Mouse (Mus musculus): Measurements from ENCODE around the gene Ttyh1. TPM values are rescaled to one million over a fixed set of nuclear protein-coding genes. Genes with fewer than 3 reads are reported as not detected.

The Ttyh1 gene
- polyA plus RNA-seq, 1 experiment from 2014 or later = 66.6 TPM

GRCm38 (mm10) chr7:4087238-4087895 lies 31.8 kb upstream of the Ttyh1 start:
- WGBS = 77% methylated on average over 4 of the region's 4 CpGs
- no peak overlapping the region for H3K9ac ChIP-seq (ENCODE audit: low read depth, low read length)
- H3K27ac ChIP-seq (ENCODE audit: low read depth, low read length) = no peak overlapping the region
- H3K9me3 ChIP-seq (ENCODE audit: control insufficient read depth, low read length) = no peaks in the 10 kb centered on the region
- H3K4me1 ChIP-seq (replicated peaks; ENCODE audit: control insufficient read depth, insufficient read depth, low read length) = no peaks in the 10 kb centered on the region
- no peak overlapping the region for H3K4me2 ChIP-seq (replicated peaks; ENCODE audit: low read depth, low read length)
- no peaks in the 10 kb centered on the region for H3K36me3 ChIP-seq (ENCODE audit: control insufficient read depth, insufficient read depth, low read length)
- no peak for ATAC-seq (ENCODE audit: low FRiP score)
- H3K27me3 ChIP-seq (ENCODE audit: control insufficient read depth, insufficient read depth, low read length) = no peaks in the 10 kb centered on the region
- no peak overlapping the region for H3K4me3 ChIP-seq (ENCODE audit: low read depth, low read length)
- no peak for DNase-seq (ENCODE audit: low spot score)

GRCm38 (mm10) chr7:4087896-4088480 lies 31.2 kb upstream of the Ttyh1 start:
- WGBS = 86% methylated on average over 6 of the region's 6 CpGs

GRCm38 (mm10) chr7:4088679-4089078 lies 30.5 kb upstream of the Ttyh1 start:
- Histone ChIP-seq H3K36me3 (ENCODE audit: control insufficient read depth, insufficient read depth, low read length) (no peaks in the 10 kb centered on the region), H3K9me3 (ENCODE audit: control insufficient read depth, low read length) (no peaks in the 10 kb centered on the region), H3K27me3 (ENCODE audit: control insufficient read depth, insufficient read depth, low read length) (no peaks in the 10 kb centered on the region), H3K4me2 (replicated peaks; ENCODE audit: low read depth, low read length) (no peak overlapping the region), H3K27ac (ENCODE audit: low read depth, low read length) (no peak overlapping the region), H3K4me3 (ENCODE audit: low read depth, low read length) (no peak overlapping the region), H3K9ac (ENCODE audit: low read depth, low read length) (no peak overlapping the region), H3K4me1 (replicated peaks; ENCODE audit: control insufficient read depth, insufficient read depth, low read length) (no peaks in the 10 kb centered on the region)
- ATAC-seq (ENCODE audit: low FRiP score) = no peak
- WGBS = 87% methylated on average over 2 of the region's 2 CpGs
- no peak for DNase-seq (ENCODE audit: low spot score)

More at GRCm38 (mm10) chr7:4087896-4088480, 31.2 kb upstream of the Ttyh1 start:
- no peak for DNase-seq (ENCODE audit: low spot score)
- Histone ChIP-seq H3K27ac (ENCODE audit: low read depth, low read length) (no peak overlapping the region), H3K36me3 (ENCODE audit: control insufficient read depth, insufficient read depth, low read length) (no peaks in the 10 kb centered on the region), H3K4me3 (ENCODE audit: low read depth, low read length) (no peak overlapping the region), H3K9ac (ENCODE audit: low read depth, low read length) (no peak overlapping the region), H3K9me3 (ENCODE audit: control insufficient read depth, low read length) (no peaks in the 10 kb centered on the region), H3K27me3 (ENCODE audit: control insufficient read depth, insufficient read depth, low read length) (no peaks in the 10 kb centered on the region), H3K4me2 (replicated peaks; ENCODE audit: low read depth, low read length) (no peak overlapping the region), H3K4me1 (replicated peaks; ENCODE audit: control insufficient read depth, insufficient read depth, low read length) (no peaks in the 10 kb centered on the region)
- ATAC-seq (ENCODE audit: low FRiP score) = no peak

GRCm38 (mm10) chr7:4091170-4091569 lies 28.0 kb upstream of the Ttyh1 start:
- peak; percentile 34 for DNase-seq (ENCODE audit: low spot score)
- 51% methylated on average over 8 of the region's 8 CpGs for WGBS
- no peaks in the 10 kb centered on the region for H3K4me1 ChIP-seq (replicated peaks; ENCODE audit: control insufficient read depth, insufficient read depth, low read length)

GRCm38 (mm10) chr7:4098301-4098700 lies 20.9 kb upstream of the Ttyh1 start:
- 80% methylated on average over 2 of the region's 2 CpGs for WGBS

More at GRCm38 (mm10) chr7:4091170-4091569, 28.0 kb upstream of the Ttyh1 start:
- H3K9ac ChIP-seq (ENCODE audit: low read depth, low read length) = no peak overlapping the region
- H3K27ac ChIP-seq (ENCODE audit: low read depth, low read length) = no peak overlapping the region
- H3K36me3 ChIP-seq (ENCODE audit: control insufficient read depth, insufficient read depth, low read length) = no peaks in the 10 kb centered on the region
- no peak overlapping the region for H3K4me3 ChIP-seq (ENCODE audit: low read depth, low read length)
- ATAC-seq (ENCODE audit: low FRiP score) = peak; percentile 45; the same call in 1 of the 2 replicates
- H3K9me3 ChIP-seq (ENCODE audit: control insufficient read depth, low read length) = no peaks in the 10 kb centered on the region
- H3K4me2 ChIP-seq (replicated peaks; ENCODE audit: low read depth, low read length) = no peak overlapping the region
- no peaks in the 10 kb centered on the region for H3K27me3 ChIP-seq (ENCODE audit: control insufficient read depth, insufficient read depth, low read length)

GRCm38 (mm10) chr7:4098832-4099231 lies 20.4 kb upstream of the Ttyh1 start:
- Histone ChIP-seq H3K27ac (ENCODE audit: low read depth, low read length) (no peak overlapping the region), H3K36me3 (ENCODE audit: control insufficient read depth, insufficient read depth, low read length) (no peaks in the 10 kb centered on the region), H3K4me3 (ENCODE audit: low read depth, low read length) (no peak overlapping the region), H3K9me3 (ENCODE audit: control insufficient read depth, low read length) (no peaks in the 10 kb centered on the region), H3K4me2 (replicated peaks; ENCODE audit: low read depth, low read length) (no peak overlapping the region), H3K27me3 (ENCODE audit: control insufficient read depth, insufficient read depth, low read length) (no peaks in the 10 kb centered on the region), H3K4me1 (replicated peaks; ENCODE audit: control insufficient read depth, insufficient read depth, low read length) (no peaks in the 10 kb centered on the region), H3K9ac (ENCODE audit: low read depth, low read length) (no peak overlapping the region)
- no peak for ATAC-seq (ENCODE audit: low FRiP score)
- DNase-seq (ENCODE audit: low spot score) = no peak
- WGBS = 76% methylated on average over 2 of the region's 2 CpGs

More at GRCm38 (mm10) chr7:4098301-4098700, 20.9 kb upstream of the Ttyh1 start:
- no peak overlapping the region for H3K27ac ChIP-seq (ENCODE audit: low read depth, low read length)
- DNase-seq (ENCODE audit: low spot score) (no peak), ATAC-seq (ENCODE audit: low FRiP score) (no peak)
- no peaks in the 10 kb centered on the region for H3K9me3 ChIP-seq (ENCODE audit: control insufficient read depth, low read length)
- no peaks in the 10 kb centered on the region for H3K36me3 ChIP-seq (ENCODE audit: control insufficient read depth, insufficient read depth, low read length)
- H3K4me2 ChIP-seq (replicated peaks; ENCODE audit: low read depth, low read length) = no peak overlapping the region
- no peak overlapping the region for H3K9ac ChIP-seq (ENCODE audit: low read depth, low read length)
- H3K27me3 ChIP-seq (ENCODE audit: control insufficient read depth, insufficient read depth, low read length) = no peaks in the 10 kb centered on the region
- no peaks in the 10 kb centered on the region for H3K4me1 ChIP-seq (replicated peaks; ENCODE audit: control insufficient read depth, insufficient read depth, low read length)
- H3K4me3 ChIP-seq (ENCODE audit: low read depth, low read length) = no peak overlapping the region

GRCm38 (mm10) chr7:4101144-4101543 lies 18.1 kb upstream of the Ttyh1 start:
- no peak overlapping the region for H3K9ac ChIP-seq (ENCODE audit: low read depth, low read length)
- H3K4me2 ChIP-seq (replicated peaks; ENCODE audit: low read depth, low read length) = no peak overlapping the region
- no peaks in the 10 kb centered on the region for H3K9me3 ChIP-seq (ENCODE audit: control insufficient read depth, low read length)
- no peaks in the 10 kb centered on the region for H3K4me1 ChIP-seq (replicated peaks; ENCODE audit: control insufficient read depth, insufficient read depth, low read length)
- DNase-seq (ENCODE audit: low spot score) = no peak
- no peak for ATAC-seq (ENCODE audit: low FRiP score)
- no peak overlapping the region for H3K27ac ChIP-seq (ENCODE audit: low read depth, low read length)
- 88% methylated on average over 5 of the region's 5 CpGs for WGBS
- no peaks in the 10 kb centered on the region for H3K36me3 ChIP-seq (ENCODE audit: control insufficient read depth, insufficient read depth, low read length)
- H3K27me3 ChIP-seq (ENCODE audit: control insufficient read depth, insufficient read depth, low read length) = no peaks in the 10 kb centered on the region
- no peak overlapping the region for H3K4me3 ChIP-seq (ENCODE audit: low read depth, low read length)

GRCm38 (mm10) chr7:4103411-4103810 lies 15.8 kb upstream of the Ttyh1 start:
- Histone ChIP-seq H3K36me3 (ENCODE audit: control insufficient read depth, insufficient read depth, low read length) (no peaks in the 10 kb centered on the region), H3K27me3 (ENCODE audit: control insufficient read depth, insufficient read depth, low read length) (no peaks in the 10 kb centered on the region), H3K4me1 (replicated peaks; ENCODE audit: control insufficient read depth, insufficient read depth, low read length) (no peaks in the 10 kb centered on the region), H3K4me3 (ENCODE audit: low read depth, low read length) (no peak overlapping the region), H3K4me2 (replicated peaks; ENCODE audit: low read depth, low read length) (no peak overlapping the region), H3K27ac (ENCODE audit: low read depth, low read length) (no peak overlapping the region), H3K9ac (ENCODE audit: low read depth, low read length) (no peak overlapping the region), H3K9me3 (ENCODE audit: control insufficient read depth, low read length) (no peaks in the 10 kb centered on the region)
- DNase-seq (ENCODE audit: low spot score) = peak; percentile 74
- ATAC-seq (ENCODE audit: low FRiP score) = no peak
- 19% methylated on average over 4 of the region's 4 CpGs for WGBS

- ATAC-seq (ENCODE audit: low FRiP score) = no peak
- H3K27ac ChIP-seq (ENCODE audit: low read depth, low read length) = no peak overlapping the region
- H3K4me2 ChIP-seq (replicated peaks; ENCODE audit: low read depth, low read length) = no peak overlapping the region
- no peak overlapping the region for H3K9ac ChIP-seq (ENCODE audit: low read depth, low read length)
- DNase-seq (ENCODE audit: low spot score) = no peak
- no peaks in the 10 kb centered on the region for H3K27me3 ChIP-seq (ENCODE audit: control insufficient read depth, insufficient read depth, low read length)
- no peak overlapping the region for H3K4me3 ChIP-seq (ENCODE audit: low read depth, low read length)
- no peaks in the 10 kb centered on the region for H3K4me1 ChIP-seq (replicated peaks; ENCODE audit: control insufficient read depth, insufficient read depth, low read length)
- H3K36me3 ChIP-seq (ENCODE audit: control insufficient read depth, insufficient read depth, low read length) = no peaks in the 10 kb centered on the region
- 53% methylated on average over 3 of the region's 3 CpGs for WGBS
- H3K9me3 ChIP-seq (ENCODE audit: control insufficient read depth, low read length) = no peaks in the 10 kb centered on the region
These were observed 7.4 kb upstream of the Ttyh1 start for GRCm38 (mm10) chr7:4111766-4112165.
